Mouse (Mus musculus) frontal cortex, postnatal 14 days (tissue): ENCODE data around the gene Erv3.

Source experiments
- DNase-seq, 2 experiments: peaks; one replicate each; pipeline ENCODE4 v3.0.0; 2022; ENCODE audit warnings: low spot score in 2 of 2

Erv3 gene

DNA sequence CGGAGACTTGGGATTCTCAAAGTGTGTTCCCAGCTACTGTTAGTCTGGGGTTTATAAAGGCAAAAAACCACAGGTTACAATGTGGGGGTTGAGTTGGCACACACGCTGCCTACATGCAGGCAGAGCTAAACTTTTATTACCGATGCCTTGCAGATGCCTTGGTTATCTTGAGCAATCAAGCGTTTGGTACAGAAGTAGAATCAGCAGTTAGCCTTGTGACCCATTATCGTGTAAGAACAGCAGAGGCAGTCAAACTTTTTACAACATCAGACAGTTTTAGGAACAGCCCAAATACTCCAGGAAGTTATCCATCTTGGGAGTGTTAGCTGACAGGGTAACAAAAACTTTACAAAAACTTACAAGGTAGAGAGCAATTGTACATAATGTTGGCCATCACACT is at the start of gene Erv3:
Erv3 (minus strand) TSS at position 27 of the 400 bp plus-strand sequence.
- no peak for DNase-seq

DNA sequence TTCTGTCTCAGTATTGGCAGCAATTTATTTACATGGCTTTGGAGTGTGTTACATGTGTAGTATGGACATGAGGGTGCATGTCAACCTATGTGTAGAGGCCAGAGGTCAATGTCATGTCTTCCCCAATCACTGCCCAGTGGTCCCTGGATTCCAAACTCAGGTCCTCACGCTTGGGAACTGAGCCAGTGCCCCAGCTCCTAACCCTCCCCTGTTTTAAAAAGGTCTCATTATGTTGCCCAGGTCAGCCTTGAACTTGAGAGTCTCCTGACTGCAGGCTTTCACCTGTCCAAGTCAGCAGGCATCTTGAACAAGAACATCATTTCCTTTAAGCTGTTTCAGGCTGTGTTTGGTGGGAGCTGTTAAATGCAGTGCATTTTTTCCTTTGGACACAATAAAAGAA is 49.4 kb upstream of the Erv3 start:
- DNase-seq, result no peak

DNA sequence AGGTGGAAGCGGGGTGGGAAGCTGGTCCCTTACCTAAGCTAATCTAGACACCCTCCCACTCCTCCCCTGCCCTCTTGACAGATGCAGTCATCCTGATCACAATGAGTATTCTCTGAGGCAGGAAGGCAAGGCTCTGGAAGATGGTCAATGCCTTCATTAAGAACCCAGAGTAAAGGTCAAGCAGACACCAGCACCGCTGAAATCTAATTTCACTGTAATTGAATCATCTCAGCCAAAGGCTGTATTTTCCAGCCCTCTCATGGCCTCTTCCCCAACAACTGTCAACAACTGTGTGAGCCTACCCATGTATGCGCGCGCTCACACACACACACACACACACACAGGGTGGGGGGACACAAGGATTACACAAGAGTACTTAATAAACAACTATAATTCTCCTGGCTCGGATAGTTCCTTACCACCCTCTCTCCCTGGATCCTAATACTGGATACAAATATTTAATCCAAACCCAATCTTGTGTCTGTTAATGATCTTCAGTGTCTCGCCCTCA is 48.9 kb upstream of the Erv3 start:
- no peak for DNase-seq

DNA sequence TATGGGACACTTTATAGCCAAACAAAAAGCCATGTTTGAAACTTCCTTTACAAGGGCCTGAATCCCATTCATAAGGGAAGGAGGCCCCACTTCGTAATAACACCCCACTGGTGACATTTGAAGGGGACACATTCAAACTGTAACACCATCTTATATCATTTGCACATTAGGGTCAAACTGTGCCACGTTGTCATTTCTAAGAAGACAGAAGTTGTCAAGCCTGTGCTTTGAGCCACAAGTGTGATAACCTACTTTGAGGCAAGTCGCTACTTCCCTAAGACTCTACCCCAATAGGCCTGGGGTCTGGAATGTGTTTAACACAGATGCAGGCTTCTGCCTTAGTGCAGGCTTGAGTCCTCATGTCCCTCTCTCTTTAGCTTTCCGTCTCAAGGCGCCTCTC is 47.8 kb upstream of the Erv3 start:
- no peak for DNase-seq

GRCm38 (mm10) chr2:131906846-131907245 is 47.3 kb upstream of the Erv3 start:
- DNase-seq, result no peak

GRCm38 (mm10) chr2:131906266-131906665 is 46.7 kb upstream of the Erv3 start:
- no peak for DNase-seq

- DNase-seq, result no peak
Measured at GRCm38 (mm10) chr2:131905776-131906175, 46.2 kb upstream of the Erv3 start.

DNA sequence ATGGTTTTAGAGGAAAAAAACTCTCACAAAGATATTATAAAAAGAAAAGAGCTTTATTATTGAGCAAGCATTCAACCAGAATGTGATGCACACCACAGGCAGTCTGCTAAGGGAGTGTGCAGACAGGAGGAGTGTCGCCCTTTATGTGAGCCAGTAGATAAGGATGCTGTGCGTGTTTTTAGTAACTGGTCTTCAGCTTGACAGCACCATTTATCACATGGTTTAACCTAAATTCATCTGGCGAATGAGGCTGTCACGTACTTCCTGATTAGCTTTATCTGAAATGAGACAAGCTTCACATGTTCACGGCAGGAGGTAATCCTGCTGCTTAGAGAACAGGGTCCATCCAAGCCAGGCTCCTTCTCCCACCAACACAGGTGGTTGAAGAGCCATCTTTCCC is 45.5 kb upstream of the Erv3 start:
- no peak for DNase-seq

GRCm38 (mm10) chr2:131902867-131903266 is 43.3 kb upstream of the Erv3 start:
- no peak for DNase-seq

GRCm38 (mm10) chr2:131902423-131902822 is 42.9 kb upstream of the Erv3 start:
- no peak for DNase-seq

DNA sequence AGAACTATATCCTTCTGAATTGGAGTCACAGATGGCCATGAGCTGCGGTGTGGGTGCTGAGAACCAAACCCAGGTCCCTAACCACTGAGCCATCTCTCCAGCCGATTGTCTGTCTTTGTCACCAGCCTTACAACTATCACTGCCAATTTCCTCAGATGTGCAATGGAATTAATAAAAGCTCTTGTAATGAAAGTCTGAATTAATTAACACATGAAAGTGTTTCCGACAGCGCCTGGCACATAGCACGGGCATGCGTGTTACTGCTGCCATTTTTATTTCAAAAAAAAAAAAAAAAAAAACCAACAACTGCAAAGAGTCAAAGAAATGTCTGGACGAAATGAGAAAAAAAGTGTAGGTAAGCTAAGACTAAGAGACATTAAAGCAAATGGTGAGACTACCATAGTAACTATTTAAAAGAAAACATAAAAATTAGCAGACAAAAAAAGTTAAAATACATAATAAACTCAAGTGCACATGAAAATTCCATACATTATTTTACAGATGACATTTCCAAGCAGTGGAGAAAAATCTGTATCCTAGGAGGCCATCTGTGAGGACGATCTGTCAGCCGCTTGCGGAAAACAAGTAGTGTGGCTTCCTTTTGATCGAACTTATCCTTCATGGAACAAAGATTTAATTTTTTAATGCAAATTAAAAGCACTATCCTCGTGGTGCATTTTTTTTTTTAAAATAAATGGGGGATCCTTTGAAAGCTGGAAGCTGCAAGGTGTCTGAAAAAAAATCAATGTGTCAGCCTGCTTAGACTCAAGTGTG is 38.0 kb upstream of the Erv3 start:
- no peak for DNase-seq

GRCm38 (mm10) chr2:131896011-131896410 is 36.5 kb upstream of the Erv3 start:
- DNase-seq, result no peak

DNA sequence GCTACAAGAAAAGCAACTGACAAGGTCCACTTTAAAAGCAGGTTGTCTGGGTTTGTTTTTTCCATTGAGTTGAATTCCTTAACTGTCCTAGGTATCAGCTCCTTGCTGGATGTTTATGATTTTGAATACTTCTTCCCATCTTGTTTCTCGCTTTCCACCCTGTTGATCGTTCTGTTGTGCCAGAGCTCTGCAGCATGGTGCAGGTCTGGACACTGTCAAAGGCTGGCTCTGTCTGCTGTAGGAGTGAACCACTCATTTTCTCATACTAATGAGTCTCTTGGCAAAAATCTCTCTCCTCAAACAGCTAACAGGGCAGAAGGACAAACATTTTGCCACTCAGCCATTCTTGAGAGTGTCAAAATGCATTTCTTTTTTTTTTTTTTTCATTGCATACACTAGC is 35.6 kb upstream of the Erv3 start:
- DNase-seq, result no peak

- no peak for DNase-seq
Measured at GRCm38 (mm10) chr2:131892534-131892933, 33.0 kb upstream of the Erv3 start.

GRCm38 (mm10) chr2:131888233-131888632 is 28.7 kb upstream of the Erv3 start:
- DNase-seq, result no peak

DNA sequence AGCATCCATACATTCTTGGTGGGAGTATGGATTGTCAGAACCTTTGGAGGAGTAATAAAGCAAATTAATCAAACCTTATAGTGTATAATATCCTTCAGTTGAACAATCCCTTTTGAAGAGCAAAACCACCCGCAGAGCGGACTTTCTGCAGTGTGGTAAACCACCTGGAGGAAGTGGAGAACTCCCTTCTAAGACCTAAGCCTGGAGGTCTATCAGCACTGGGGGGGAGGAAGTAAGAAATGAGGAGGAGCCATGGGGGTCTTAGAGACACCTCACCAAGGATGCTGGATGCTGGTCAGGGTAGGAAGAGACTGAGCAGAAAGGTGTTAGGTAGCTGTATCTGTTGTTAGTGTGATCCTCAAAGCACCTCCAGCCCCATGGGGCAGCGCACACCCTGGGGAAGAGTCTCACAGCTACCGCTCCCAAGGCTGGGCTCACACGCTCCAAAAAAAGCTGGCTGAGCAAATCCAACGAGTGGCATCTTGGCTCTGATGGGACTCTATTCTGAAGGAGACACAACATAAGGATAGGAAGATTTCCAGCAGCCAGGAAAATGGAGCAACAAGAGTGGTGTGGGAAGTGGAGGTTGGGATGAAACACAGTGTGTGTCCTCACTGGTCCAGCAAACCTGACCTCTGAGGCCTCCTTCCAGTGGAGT is 27.1 kb upstream of the Erv3 start:
- no peak for DNase-seq

GRCm38 (mm10) chr2:131883136-131883535 is 23.6 kb upstream of the Erv3 start:
- peak in 1 of 2 experiments; percentile 42 for DNase-seq

GRCm38 (mm10) chr2:131881766-131882165 is 22.2 kb upstream of the Erv3 start:
- no peak for DNase-seq

GRCm38 (mm10) chr2:131876551-131877265 is 17.2 kb upstream of the Erv3 start:
- no peak for DNase-seq

DNA sequence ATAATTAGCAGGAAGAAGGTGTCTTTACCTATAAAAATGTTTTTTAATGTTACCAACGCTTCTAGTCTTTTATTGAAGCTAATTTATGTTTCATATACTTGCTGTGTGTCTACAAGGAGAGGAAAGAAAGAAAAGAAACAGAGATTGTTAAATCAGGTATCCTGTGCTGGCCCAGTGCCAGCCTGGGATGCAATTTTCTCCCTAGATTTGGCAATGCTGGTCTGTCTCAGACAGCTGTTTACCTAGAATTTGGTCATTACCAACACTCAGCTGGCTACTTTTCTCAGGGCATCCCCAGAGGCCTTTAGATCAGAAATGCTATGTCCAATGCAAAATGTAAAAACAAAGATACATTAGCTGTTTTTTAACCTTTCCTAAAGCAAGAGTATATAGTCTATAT is 13.8 kb upstream of the Erv3 start:
- no peak for DNase-seq

DNA sequence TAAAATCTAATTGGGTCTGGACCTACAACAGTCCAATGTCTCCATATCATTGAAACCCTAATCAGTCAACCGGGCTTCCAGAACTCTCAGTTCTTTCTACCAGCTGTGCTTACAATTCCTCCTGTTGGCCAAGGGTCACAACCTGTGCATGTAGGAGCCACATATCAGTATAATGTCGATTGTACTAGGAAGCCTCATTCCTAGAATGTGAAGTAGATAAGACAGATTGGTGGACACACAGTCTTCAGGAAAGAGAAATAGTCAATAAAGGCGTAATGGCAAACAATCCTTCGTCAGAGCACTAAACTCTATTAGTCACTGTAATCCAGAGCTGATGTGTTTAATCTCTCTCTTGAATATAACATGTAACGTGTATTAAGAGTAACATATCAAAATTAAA is 9.4 kb upstream of the Erv3 start:
- DNase-seq, result no peak

- DNase-seq, result no peak
Measured at GRCm38 (mm10) chr2:131866676-131867075, 7.1 kb upstream of the Erv3 start.
